Mouse (Mus musculus) erythroblast, embryonic 14.5 days (primary cell): ENCODE results near the gene Gpr137.

Experiments
- GATA1 ChIP-seq: IDR thresholded peaks from 2 replicates; pipeline ENCODE4 v1.6.1; 2012; ENCODE audit warnings: low read length, inconsistent platforms, mixed read lengths
- TAL1 ChIP-seq: IDR thresholded peaks from 3 replicates; pipeline ENCODE4 v1.6.1; 2012; ENCODE audit warnings: low read length, inconsistent platforms, mixed read lengths

- TF ChIP-seq GATA1: no peak
- no peak for TF ChIP-seq TAL1
These were observed 11.8 kb upstream of the Gpr137 start for GRCm38 (mm10) chr19:6954046-6954445.
